Mouse (Mus musculus): Measurements from ENCODE around the gene Farsb. TPM values are rescaled to one million over a fixed set of nuclear protein-coding genes. Genes with fewer than 3 reads are reported as not detected.

Farsb gene
- 143 and 144 TPM in 2 replicates for polyA plus RNA-seq (2015; fragmentation: Nextera tagmentation; extraction: Ambion mirVana)

DNA sequence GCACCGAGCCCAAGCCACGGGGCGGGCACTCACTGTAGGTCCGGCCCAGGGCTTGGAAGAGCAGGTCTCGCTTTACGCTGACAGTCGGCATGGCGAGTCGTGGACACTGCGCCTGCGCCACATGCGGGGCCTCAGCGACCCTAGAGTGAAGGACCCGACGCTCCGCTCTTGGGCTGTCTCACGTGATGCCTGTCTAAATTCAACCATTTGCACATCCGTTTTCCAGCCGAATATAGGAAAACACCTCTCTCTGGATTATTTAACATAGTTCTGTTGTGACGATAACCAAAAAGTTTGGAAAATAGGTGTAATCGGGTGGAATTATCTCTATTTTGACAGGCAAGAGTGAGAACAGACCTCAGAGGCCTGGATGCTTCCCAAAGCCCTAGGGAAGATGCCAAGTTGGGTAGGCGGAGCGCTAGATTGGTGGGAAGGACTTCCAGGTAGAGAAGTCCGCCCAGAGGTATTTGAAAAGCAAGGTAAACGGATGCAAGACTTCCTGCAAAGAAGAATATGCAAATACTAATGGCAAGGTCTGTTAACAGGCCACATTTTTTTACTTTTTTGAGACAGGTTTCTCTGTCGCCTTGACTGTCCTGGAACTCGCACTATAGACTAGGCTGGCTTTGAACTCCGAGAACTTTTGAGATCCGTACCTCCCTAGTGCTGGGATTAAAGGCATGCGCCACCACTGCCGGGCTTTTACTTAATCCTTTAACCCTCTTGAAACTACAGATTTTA is at the start of gene Farsb:
Gene Farsb (minus strand): TSS at position 146 of the 741 bp plus-strand sequence.
- peak within 1 kb of the TSS; percentile 52 for H3K27ac ChIP-seq
- peak; percentile 98 for ATAC-seq (ENCODE audit: low FRiP score)
- under 1% methylated on average over 31 of the region's 31 CpGs for WGBS

DNA sequence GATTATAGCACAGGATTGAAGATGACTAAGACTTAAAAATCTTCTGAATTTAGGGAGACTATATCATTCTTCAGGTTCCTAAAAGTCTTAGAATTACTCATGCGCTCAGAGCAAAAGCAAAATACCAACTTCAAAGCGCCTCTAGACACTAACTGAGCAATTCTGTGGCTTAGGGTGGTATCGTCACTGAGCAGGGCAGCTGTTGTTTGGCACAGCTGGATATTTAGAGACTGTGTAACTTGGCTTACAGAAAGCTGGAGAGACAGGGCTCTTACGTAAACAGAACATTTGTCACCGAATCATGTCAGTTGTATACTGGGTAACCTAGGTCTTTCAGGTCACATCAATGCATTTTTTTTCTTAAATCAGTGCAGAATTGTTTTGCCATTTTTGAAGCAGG is 49.7 kb upstream of the Farsb start:
- no peak overlapping the region for H3K4me3 ChIP-seq
- H3K27ac ChIP-seq = no peak overlapping the region
- peak overlapping the region; percentile 74 for H3K4me2 ChIP-seq
- 32% methylated on average over 5 of the region's 5 CpGs for WGBS
- no peaks in the 10 kb centered on the region for H3K27me3 ChIP-seq
- H3K4me1 ChIP-seq (replicated peaks) = peaks cover 14% of the 10 kb centered on the region
- H3K9me3 ChIP-seq = no peaks in the 10 kb centered on the region
- no peaks in the 10 kb centered on the region for H3K36me3 ChIP-seq
- H3K9ac ChIP-seq = no peak overlapping the region
- no peak for ATAC-seq (ENCODE audit: low FRiP score)

More for the DNA sequence above, at the start of gene Farsb:
- H3K4me1 ChIP-seq (replicated peaks) = peaks cover 32% of the 10 kb centered on the region
- H3K9ac ChIP-seq = peak within 1 kb of the TSS; percentile 90
- H3K4me3 ChIP-seq = peak within 1 kb of the TSS; percentile 94
- H3K9me3 ChIP-seq = no peaks in the 10 kb centered on the region
- H3K27me3 ChIP-seq = peaks cover 12% of the 10 kb centered on the region; the same call in 1 of the 2 replicates
- H3K4me2 ChIP-seq = peak within 1 kb of the TSS; percentile 68
- H3K36me3 ChIP-seq = no peaks in the 10 kb centered on the region

DNA sequence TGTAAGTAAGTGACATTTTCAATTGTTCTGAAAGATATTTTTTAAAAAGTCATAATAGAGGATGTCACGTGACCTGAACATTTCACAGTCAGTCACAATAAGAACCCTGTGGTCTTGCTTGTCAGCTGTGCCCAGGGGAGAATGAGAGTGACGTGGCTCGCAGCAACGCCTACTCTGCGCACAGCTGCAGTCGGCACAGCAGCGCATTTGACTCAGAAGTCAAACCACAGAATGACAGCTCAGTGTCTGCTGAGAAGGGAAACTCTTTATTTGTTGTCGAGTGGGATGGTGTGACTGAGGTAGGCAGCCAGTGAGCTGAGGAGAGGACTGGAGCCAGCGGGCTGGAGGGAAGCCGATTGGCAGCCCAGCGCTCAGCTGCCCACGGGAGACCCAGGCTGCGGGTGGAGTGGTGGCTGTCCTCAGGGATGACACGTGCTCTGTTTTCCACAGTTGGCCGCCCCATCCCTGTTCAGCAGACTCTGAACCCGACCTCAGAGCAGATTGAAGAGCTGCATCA is 48.9 kb upstream of the Farsb start:
- Histone ChIP-seq H3K27ac (peak overlapping the region; percentile 75), H3K4me1 (replicated peaks) (peaks cover 14% of the 10 kb centered on the region), H3K27me3 (no peaks in the 10 kb centered on the region), H3K9me3 (no peaks in the 10 kb centered on the region), H3K9ac (peak overlapping the region; percentile 71), H3K4me2 (peak overlapping the region; percentile 74), H3K36me3 (no peaks in the 10 kb centered on the region), H3K4me3 (peak overlapping the region; percentile 41)
- WGBS = 12% methylated on average over 16 of the region's 16 CpGs
- peak; percentile 91 for ATAC-seq (ENCODE audit: low FRiP score)

DNA sequence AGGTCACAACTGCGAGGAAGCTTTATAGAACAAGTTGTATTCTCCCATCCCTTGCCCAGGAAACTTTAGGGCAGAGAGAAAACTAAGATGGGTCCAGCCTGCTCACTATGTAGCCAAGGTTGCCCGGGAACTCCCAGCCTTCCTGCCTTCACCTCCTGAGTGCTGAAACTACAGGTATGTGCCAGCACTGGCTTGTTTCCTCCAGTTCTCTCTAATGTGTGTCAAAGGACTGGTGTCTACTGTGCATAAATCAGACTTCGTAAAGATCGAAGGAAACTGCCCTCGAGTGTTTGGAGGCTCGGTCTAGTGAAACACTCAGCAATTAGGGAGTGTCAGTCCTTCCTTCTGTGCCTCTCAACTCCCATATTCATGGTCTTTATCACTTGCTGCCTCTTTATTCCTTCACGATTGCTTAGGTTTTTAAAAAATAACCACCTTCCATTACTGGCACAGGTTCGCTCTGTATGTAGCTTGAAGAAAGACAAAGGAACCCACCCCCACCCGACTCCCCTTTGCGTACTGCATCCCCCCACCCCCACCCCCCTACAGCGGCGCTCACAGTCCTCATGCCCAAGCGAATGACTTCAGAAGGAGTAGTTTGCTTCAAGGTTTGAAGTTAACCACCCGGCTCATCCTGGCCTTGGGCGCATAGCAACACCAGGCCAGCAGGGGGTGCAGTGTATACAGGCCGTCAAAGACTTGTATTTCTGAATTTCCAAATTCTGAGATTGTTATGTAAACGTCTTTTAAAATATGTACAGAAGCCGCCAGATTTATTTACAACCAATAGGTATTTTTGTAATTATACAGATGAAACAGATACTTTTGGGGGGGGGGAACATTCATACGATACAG is 47.8 kb upstream of the Farsb start:
- Histone ChIP-seq H3K9me3 (no peaks in the 10 kb centered on the region), H3K4me2 (peak overlapping the region; percentile 74), H3K36me3 (no peaks in the 10 kb centered on the region), H3K4me1 (replicated peaks) (peaks cover 14% of the 10 kb centered on the region), H3K27ac (no peak overlapping the region), H3K4me3 (peak overlapping the region; percentile 41), H3K9ac (no peak overlapping the region), H3K27me3 (no peaks in the 10 kb centered on the region)
- WGBS = 34% methylated on average over 19 of the region's 19 CpGs
- peak; percentile 18 for ATAC-seq (ENCODE audit: low FRiP score)

DNA sequence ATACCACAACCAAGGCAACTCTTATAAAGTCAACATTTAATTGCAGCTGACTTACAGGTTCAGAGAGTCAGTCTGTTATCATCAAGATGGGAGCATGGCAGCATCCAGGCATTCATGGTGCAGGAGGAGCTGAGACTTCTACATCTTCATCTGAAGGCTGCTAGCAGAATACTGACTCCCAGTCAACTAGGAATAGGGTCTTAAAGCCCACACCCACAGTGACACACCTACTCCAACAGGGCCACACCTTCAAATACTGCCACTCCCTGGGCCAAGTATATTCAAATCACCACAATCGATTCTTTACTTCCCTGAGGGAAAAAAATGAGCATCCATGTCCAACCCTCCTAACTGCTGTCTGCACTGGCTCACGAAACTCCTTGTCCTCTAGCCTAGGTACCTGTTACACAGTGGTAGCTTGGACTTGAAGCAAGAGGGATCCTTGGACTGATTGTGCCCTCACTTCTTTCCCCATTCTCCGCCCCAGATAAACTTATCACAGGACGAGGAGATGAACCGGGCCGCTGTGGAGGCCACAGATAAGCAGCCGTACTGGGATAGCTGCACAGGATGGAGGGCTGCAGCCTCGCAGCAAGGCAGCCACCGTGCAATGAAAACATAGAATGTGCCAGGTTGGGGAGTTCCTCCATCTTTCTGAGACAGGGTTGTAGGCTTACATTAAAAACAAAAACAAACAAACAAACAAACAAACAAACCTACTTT is 45.9 kb upstream of the Farsb start:
- H3K27me3 ChIP-seq = no peaks in the 10 kb centered on the region
- ATAC-seq (ENCODE audit: low FRiP score) = no peak
- H3K4me1 ChIP-seq (replicated peaks) = peaks cover 14% of the 10 kb centered on the region
- no peak overlapping the region for H3K4me3 ChIP-seq
- no peak overlapping the region for H3K4me2 ChIP-seq
- no peaks in the 10 kb centered on the region for H3K36me3 ChIP-seq
- no peak overlapping the region for H3K9ac ChIP-seq
- WGBS = 95% methylated on average over 9 of the region's 9 CpGs
- no peaks in the 10 kb centered on the region for H3K9me3 ChIP-seq
- H3K27ac ChIP-seq = no peak overlapping the region

DNA sequence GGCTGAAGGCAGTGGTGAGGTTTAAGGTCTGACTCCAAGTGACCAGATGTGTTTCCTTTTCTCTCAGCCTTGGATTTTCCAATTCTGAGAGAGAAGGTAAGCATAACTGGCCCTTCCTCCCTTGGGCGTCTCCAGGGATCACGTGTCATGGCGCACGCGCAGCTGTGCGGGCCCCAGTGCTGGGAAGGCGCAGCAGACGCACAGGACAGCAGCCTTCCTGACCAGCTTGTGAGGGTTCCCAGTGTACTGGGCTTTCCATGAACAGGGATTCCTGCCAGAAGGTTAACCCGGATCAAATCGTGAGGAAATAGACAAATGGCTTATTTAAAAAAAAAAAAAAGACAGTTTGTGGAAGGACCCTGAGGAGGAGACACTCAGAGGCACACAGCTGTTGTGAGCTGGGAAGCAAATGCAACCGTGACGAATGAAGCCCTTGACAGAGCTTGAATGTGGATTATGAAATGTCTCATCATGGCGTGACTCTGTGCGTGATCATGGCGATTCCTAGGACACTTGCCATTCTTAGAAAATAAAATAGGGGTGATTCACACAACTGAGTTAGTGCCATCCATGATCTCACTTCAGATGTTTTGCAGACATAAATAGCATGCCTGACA is 43.6 kb upstream of the Farsb start:
- 82% methylated on average over 15 of the region's 15 CpGs for WGBS
- no peak overlapping the region for H3K9ac ChIP-seq

DNA sequence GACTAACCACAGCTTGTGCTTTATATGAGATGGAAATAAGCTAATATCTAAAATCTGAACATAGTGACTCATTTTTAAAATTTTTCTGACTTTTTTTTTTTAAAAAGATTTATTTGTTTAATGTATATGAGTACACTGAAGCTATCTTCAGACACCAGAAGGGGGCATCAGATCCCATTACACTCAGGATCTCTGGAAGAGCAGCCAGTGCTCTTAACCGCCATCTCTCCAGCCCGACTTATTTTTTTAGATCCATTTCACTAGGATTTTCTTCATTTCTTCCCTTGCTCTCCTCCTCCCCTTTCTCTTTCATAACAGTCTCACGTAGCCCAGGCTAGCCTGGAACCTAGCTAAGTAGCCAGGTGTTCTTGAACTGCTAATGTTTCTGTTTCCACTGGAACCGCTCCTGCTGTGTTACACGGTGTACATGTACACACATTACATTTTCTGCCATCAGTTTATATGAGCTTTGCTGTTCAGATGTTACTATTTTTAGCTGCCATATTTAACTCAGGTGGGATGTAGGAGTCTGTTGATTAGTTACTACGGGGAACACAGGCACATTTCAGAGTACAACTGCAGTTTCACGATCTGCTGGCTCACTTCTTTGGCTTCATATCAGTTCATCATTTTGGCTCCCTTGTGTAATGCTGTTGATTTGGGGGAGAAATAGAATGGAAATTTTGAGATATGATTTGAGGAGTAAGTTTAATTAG is 42.0 kb upstream of the Farsb start:
- 77% methylated on average over 7 of the region's 7 CpGs for WGBS
- H3K27ac ChIP-seq = no peak overlapping the region
- no peaks in the 10 kb centered on the region for H3K9me3 ChIP-seq
- no peak overlapping the region for H3K4me2 ChIP-seq
- no peaks in the 10 kb centered on the region for H3K27me3 ChIP-seq
- no peak overlapping the region for H3K9ac ChIP-seq
- no peaks in the 10 kb centered on the region for H3K4me1 ChIP-seq (replicated peaks)
- H3K4me3 ChIP-seq = no peak overlapping the region
- H3K36me3 ChIP-seq = no peaks in the 10 kb centered on the region
- ATAC-seq (ENCODE audit: low FRiP score) = no peak

More for the DNA sequence above, 43.6 kb upstream of the Farsb start:
- Histone ChIP-seq H3K4me3 (no peak overlapping the region), H3K4me2 (no peak overlapping the region), H3K27me3 (no peaks in the 10 kb centered on the region), H3K27ac (no peak overlapping the region), H3K9me3 (no peaks in the 10 kb centered on the region), H3K36me3 (no peaks in the 10 kb centered on the region), H3K4me1 (replicated peaks) (0 out of 2 replicates have a peak, but pooled peaks cover 3% of the 10 kb centered on the region)
- ATAC-seq (ENCODE audit: low FRiP score) = no peak

DNA sequence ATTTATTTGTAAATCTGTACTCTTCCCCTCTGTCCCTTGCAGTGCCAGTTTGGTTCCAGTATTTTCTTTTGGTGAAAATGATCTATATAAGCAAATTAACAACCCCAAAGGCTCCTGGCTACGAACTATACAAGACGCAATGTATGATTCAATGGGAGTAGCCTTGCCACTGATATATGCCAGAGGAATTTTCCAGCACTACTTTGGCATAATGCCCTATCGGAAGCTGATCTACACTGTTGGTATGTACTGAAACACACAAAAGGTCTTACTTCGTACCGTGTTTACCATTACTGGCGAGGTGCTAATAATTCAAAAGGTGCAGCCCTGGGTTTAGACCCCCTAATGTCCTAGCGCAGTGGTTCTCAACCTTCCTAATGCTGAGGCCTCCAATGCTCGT is 40.3 kb upstream of the Farsb start:
- 93% methylated on average over 8 of the region's 8 CpGs for WGBS
- no peak overlapping the region for H3K9ac ChIP-seq
- ATAC-seq (ENCODE audit: low FRiP score) = no peak
- H3K9me3 ChIP-seq = no peaks in the 10 kb centered on the region
- no peaks in the 10 kb centered on the region for H3K36me3 ChIP-seq
- H3K27ac ChIP-seq = no peak overlapping the region
- no peaks in the 10 kb centered on the region for H3K27me3 ChIP-seq
- H3K4me3 ChIP-seq = no peak overlapping the region
- H3K4me2 ChIP-seq = no peak overlapping the region
- no peaks in the 10 kb centered on the region for H3K4me1 ChIP-seq (replicated peaks)

DNA sequence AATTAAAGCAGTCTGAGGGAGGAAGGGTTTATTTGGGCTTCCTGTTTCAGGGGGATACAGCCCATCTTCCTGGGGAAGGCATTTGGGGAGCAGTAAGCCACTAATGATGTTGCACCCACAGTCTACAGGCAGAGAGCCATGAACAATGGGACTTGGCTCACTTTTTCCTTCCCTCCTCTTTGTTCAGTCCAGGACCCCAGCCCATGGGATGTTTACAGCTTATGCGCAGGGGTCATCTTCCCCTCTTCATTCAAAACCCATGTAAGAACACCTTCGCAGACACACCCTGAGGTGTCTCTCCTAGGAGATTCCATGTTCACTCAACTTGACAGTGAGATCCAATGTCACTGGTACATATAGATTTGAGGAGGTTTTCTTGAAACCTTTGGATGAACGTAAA is 39.7 kb upstream of the Farsb start:
- H3K4me1 ChIP-seq (replicated peaks) = no peaks in the 10 kb centered on the region
- no peak overlapping the region for H3K9ac ChIP-seq
- H3K4me3 ChIP-seq = no peak overlapping the region
- no peaks in the 10 kb centered on the region for H3K36me3 ChIP-seq
- no peaks in the 10 kb centered on the region for H3K27me3 ChIP-seq
- H3K9me3 ChIP-seq = no peaks in the 10 kb centered on the region
- H3K27ac ChIP-seq = no peak overlapping the region
- no peak overlapping the region for H3K4me2 ChIP-seq
- ATAC-seq (ENCODE audit: low FRiP score) = no peak
- 97% methylated on average over 3 of the region's 3 CpGs for WGBS

DNA sequence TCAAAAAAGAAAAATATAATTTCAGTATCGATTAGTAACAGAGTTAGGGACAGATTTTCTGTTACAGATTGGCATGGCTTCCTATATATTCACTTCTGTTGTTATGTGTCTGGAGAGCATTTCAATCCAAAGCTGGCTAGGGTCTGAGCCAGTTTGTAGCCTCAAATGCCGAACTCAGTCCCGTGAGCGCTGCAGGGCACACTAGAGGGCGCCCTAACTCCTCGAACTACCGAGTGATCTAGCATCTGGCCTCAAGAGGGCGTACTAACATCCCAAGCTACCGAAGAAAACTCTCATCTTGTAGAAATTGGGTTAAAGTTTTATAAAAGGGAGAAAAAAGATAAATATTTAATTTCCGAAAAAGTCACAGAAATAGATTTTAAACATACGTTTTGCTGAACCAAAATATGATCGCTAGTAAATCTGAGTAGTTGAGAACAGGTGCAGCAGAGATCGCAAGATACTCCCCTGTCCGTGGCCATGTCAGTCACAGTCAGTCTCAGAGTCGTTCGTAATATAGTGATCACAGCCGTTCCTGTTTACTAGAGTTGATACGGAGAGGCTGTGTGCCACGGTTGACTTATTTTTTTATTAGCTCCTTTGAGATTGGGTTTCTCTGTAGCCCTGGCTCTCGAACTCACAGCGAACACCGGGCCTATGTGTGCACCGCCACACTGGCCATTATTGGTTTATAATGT is 36.6 kb upstream of the Farsb start:
- no peak overlapping the region for H3K4me2 ChIP-seq
- 50% methylated on average over 23 of the region's 23 CpGs for WGBS
- H3K4me1 ChIP-seq (replicated peaks) = no peaks in the 10 kb centered on the region
- H3K9ac ChIP-seq = no peak overlapping the region
- no peak for ATAC-seq (ENCODE audit: low FRiP score)
- H3K36me3 ChIP-seq = no peaks in the 10 kb centered on the region
- H3K4me3 ChIP-seq = no peak overlapping the region
- H3K9me3 ChIP-seq = no peaks in the 10 kb centered on the region
- H3K27ac ChIP-seq = no peak overlapping the region
- no peaks in the 10 kb centered on the region for H3K27me3 ChIP-seq

DNA sequence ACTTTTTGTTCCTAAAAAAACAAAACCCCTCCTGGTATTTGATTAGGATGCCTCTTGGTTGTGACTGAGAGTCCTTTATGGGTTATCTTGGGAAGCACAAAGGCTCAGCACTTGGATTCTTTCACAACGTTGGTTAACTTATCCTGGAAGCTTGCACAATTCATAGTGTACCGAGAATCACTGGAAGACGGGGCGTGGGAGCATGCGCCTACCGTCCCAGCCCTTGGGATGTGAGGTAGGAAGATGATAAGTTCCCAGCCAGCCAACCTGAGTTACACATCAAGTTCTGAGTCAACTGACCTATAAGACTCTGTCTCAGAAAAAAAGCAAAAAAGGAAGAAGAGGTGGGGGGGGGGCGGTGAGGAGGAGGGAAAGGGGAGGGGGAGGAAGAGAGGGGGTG is 30.2 kb upstream of the Farsb start:
- Histone ChIP-seq H3K4me3 (no peak overlapping the region), H3K27me3 (no peaks in the 10 kb centered on the region), H3K36me3 (no peaks in the 10 kb centered on the region), H3K9ac (no peak overlapping the region), H3K4me1 (replicated peaks) (no peaks in the 10 kb centered on the region), H3K4me2 (no peak overlapping the region), H3K27ac (no peak overlapping the region), H3K9me3 (no peaks in the 10 kb centered on the region)
- 92% methylated on average over 7 of the region's 7 CpGs for WGBS
- ATAC-seq (ENCODE audit: low FRiP score) = no peak

Data from hindbrain, embryonic 13.5 days (tissue).